Mouse (Mus musculus): ENCODE data around the gene Ptprt. TPM values are rescaled to one million over a fixed set of nuclear protein-coding genes. Genes with fewer than 3 reads are reported as not detected.

The Ptprt gene
- polyA plus RNA-seq, 1 experiment from 2014 or later: 2.3 TPM

DNA sequence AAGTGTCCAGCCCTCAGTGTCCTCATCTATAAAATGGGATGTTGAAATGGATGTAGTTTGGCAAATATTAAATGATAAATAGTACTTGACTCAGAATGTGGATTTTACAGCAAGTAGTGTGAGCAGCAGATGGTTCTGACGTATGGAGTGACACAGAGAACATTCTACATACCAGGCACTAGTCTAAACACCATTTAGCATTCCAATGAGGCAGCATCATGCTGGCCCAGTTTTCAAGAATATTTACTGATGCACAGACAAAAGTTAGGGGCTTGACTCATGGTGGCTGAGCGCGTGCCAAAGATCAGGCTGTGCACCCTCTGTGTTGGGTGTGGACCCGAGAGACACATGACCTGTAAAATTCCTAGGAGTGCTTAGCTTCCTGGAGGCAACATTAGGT, 378.3 kb downstream of the Ptprt start:
- no peaks in the 10 kb centered on the region for H3K36me3 ChIP-seq
- H3K9ac ChIP-seq (replicated peaks): no peak overlapping the region
- H3K27ac ChIP-seq (replicated peaks): no peak overlapping the region
- no peak overlapping the region for H3K4me2 ChIP-seq (replicated peaks)
- peaks cover 12% of the 10 kb centered on the region; the same call in 1 of the 2 replicates for H3K4me1 ChIP-seq
- peaks cover 6% of the 10 kb centered on the region; the same call in 1 of the 2 replicates for H3K9me3 ChIP-seq
- no peak overlapping the region for H3K4me3 ChIP-seq
- WGBS: 80% methylated on average over 4 of the region's 4 CpGs
- no peaks in the 10 kb centered on the region for H3K27me3 ChIP-seq
- ATAC-seq (ENCODE audit: low FRiP score, low read depth): no peak

DNA sequence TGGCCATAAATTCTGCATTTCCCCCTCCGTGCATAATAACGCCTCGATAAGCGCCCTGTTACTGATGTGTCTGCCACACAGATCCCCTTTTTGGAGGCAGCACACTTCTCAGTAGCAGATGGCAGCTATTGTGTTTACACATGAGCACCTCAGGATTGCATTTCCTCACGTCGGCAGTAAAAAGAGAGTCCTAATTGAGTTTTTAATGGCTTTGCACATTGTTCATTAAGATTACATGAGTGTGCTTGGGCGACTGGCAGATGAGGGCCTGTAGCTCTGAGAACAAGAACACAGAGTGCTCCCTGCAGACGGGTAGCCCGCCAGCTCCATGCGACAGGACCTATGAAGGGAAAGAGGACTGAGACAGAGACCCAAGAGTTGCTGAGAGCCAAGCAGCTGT, 378.8 kb downstream of the Ptprt start:
- H3K27ac ChIP-seq (replicated peaks): no peak overlapping the region
- no peak overlapping the region for H3K4me2 ChIP-seq (replicated peaks)
- peaks cover 12% of the 10 kb centered on the region; the same call in 1 of the 2 replicates for H3K4me1 ChIP-seq
- H3K9ac ChIP-seq (replicated peaks): no peak overlapping the region
- H3K36me3 ChIP-seq: no peaks in the 10 kb centered on the region
- H3K9me3 ChIP-seq: peaks cover 5% of the 10 kb centered on the region; the same call in 1 of the 2 replicates
- no peaks in the 10 kb centered on the region for H3K27me3 ChIP-seq
- ATAC-seq (ENCODE audit: low FRiP score, low read depth): peak; percentile 85
- H3K4me3 ChIP-seq: no peak overlapping the region
- WGBS: 41% methylated on average over 10 of the region's 10 CpGs

DNA sequence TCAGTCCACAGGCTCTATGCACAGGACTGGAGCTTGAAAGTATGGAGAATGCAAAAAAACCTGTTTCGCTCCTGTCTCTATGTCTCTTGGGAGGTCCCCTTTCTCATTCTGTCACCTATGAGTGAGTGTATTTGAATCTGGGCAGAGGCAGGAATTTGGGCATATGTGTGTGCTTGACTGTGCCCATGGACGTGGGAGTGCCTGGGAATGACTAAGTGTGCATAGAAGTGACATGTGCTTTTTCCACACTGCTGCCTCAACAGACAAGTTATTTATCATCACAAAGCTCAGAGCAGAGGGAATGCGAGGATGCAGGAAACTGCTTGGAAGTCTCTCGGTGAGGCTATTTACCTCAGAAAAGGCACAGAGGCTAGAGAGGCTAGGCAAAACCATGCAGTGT, 387.1 kb downstream of the Ptprt start:
- H3K9me3 ChIP-seq: no peaks in the 10 kb centered on the region
- H3K4me1 ChIP-seq: no peaks in the 10 kb centered on the region
- H3K27ac ChIP-seq (replicated peaks): no peak overlapping the region
- H3K36me3 ChIP-seq: no peaks in the 10 kb centered on the region
- no peaks in the 10 kb centered on the region for H3K27me3 ChIP-seq
- no peak for ATAC-seq (ENCODE audit: low FRiP score, low read depth)
- no peak overlapping the region for H3K4me2 ChIP-seq (replicated peaks)
- WGBS: 72% methylated on average over 4 of the region's 4 CpGs
- no peak overlapping the region for H3K4me3 ChIP-seq
- no peak overlapping the region for H3K9ac ChIP-seq (replicated peaks)

DNA sequence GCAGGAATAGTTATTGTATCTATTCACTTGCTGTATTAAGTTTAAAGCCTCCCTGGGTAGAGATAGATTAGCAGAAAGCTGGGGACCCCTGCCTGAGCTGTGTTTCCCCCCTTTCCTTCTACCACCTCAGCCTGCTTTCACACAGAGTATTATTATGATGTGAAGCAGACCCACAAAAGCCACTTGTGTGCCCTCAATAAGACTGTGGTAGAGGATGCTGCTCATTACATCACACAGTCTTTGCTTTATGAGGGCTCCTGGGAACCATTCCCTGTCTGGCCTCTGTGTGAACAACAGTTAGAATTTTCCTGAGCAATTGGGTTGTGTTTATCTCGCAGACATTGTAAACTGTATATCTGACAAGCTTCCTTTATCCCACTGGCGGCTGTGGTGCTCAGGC, 409.7 kb downstream of the Ptprt start:
- H3K4me3 ChIP-seq: no peak overlapping the region
- no peaks in the 10 kb centered on the region for H3K9me3 ChIP-seq
- H3K27ac ChIP-seq (replicated peaks): no peak overlapping the region
- no peak overlapping the region for H3K9ac ChIP-seq (replicated peaks)
- ATAC-seq (ENCODE audit: low FRiP score, low read depth): no peak
- 84% methylated on average over 2 of the region's 2 CpGs for WGBS
- no peaks in the 10 kb centered on the region for H3K36me3 ChIP-seq
- no peaks in the 10 kb centered on the region for H3K27me3 ChIP-seq
- H3K4me2 ChIP-seq (replicated peaks): no peak overlapping the region
- H3K4me1 ChIP-seq: no peaks in the 10 kb centered on the region

DNA sequence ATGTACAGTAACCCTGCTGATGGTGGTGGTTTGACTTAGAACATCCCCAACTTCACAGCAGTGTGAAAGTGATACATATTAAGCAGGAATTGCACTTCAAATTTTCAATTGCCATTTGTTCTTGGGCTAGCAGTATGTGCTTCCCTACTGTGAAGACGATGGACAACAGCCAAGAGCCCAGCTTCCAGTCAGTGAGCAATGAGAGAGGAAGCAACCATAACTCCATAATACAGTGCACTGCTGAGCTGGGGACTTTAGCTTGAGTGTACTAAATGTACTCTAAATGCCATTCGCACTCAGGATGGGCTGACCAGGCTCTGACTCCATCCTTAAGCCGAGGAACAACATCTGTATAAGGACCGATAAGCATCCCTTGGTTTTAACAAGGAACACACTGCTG, 412.7 kb downstream of the Ptprt start:
- Histone ChIP-seq H3K4me3 (no peak overlapping the region), H3K36me3 (no peaks in the 10 kb centered on the region), H3K27ac (replicated peaks) (no peak overlapping the region), H3K9me3 (no peaks in the 10 kb centered on the region), H3K9ac (replicated peaks) (no peak overlapping the region), H3K27me3 (no peaks in the 10 kb centered on the region), H3K4me1 (no peaks in the 10 kb centered on the region), H3K4me2 (replicated peaks) (no peak overlapping the region)
- WGBS: 87% methylated on average over 4 of the region's 4 CpGs
- ATAC-seq (ENCODE audit: low FRiP score, low read depth): no peak

DNA sequence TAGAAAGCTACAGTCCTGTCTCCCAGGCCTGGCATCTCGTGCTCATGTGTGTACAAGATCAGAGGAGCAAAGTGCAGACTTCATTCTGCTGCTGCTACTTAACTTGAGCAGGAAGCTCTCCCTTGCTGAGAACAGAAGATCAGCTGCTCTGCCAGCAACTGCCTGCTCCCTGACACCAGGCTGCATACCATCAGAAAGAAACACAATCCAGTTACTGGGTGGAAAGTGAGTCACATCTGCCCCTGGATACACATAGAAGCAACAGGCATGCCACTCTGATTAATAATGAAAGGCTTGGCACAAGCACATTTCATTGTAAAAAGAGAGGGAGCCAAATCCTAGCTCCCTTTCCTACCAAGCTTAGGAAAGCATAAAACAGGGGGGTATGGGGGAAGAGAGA, 438.5 kb downstream of the Ptprt start:
- no peaks in the 10 kb centered on the region for H3K27me3 ChIP-seq
- H3K9ac ChIP-seq (replicated peaks): no peak overlapping the region
- H3K4me1 ChIP-seq: no peaks in the 10 kb centered on the region
- H3K4me3 ChIP-seq: no peak overlapping the region
- H3K36me3 ChIP-seq: no peaks in the 10 kb centered on the region
- no peaks in the 10 kb centered on the region for H3K9me3 ChIP-seq
- 63% methylated on average over 1 of the region's 1 CpGs for WGBS
- no peak overlapping the region for H3K4me2 ChIP-seq (replicated peaks)
- no peak for ATAC-seq (ENCODE audit: low FRiP score, low read depth)
- H3K27ac ChIP-seq (replicated peaks): no peak overlapping the region

DNA sequence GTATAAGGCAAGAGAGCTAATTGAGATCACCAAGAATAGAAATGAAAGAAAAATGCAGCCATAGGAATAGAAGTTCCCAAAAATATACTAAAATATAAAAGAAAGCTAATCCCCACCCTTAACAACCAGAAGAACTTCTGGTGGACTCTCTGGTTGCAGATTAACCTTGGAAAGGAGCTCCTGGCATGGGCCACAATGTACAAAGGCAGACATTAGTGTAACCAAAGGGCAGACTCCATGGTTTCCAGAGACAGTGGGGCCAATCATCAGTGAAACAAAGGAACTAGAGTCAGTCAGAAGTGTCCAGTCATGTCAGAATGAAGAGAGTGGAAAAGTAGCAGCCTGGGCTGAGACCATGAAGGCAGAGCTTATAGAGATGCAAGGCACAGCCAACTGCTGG, 440.4 kb downstream of the Ptprt start:
- Histone ChIP-seq H3K27ac (replicated peaks) (no peak overlapping the region), H3K36me3 (no peaks in the 10 kb centered on the region), H3K27me3 (no peaks in the 10 kb centered on the region), H3K4me1 (no peaks in the 10 kb centered on the region), H3K4me3 (no peak overlapping the region), H3K9ac (replicated peaks) (no peak overlapping the region), H3K4me2 (replicated peaks) (no peak overlapping the region), H3K9me3 (no peaks in the 10 kb centered on the region)
- ATAC-seq (ENCODE audit: low FRiP score, low read depth): no peak

DNA sequence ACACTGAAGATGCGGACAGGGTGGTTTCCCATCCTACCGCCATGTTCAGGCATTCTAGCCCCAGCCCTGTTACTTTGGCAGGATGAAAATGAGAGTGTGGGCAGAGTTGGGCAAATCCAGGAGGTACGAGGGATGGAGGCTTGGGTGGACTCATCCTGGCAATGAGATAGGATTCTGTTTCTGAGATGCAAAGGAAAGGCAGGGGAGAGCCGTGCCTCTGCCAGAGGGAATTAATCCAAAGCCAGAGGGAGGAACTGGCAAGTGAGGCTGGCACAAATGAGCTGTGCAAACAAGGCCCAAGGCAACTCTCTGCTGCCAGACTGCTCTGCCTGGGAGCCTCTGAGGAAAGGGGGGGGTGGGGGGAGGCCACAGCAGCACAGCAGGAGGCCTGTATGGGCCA, 441.4 kb downstream of the Ptprt start:
- no peaks in the 10 kb centered on the region for H3K36me3 ChIP-seq
- H3K9me3 ChIP-seq: no peaks in the 10 kb centered on the region
- no peak for ATAC-seq (ENCODE audit: low FRiP score, low read depth)
- no peak overlapping the region for H3K27ac ChIP-seq (replicated peaks)
- H3K27me3 ChIP-seq: no peaks in the 10 kb centered on the region
- H3K4me3 ChIP-seq: no peak overlapping the region
- no peaks in the 10 kb centered on the region for H3K4me1 ChIP-seq
- H3K9ac ChIP-seq (replicated peaks): no peak overlapping the region
- 89% methylated on average over 4 of the region's 4 CpGs for WGBS
- no peak overlapping the region for H3K4me2 ChIP-seq (replicated peaks)

DNA sequence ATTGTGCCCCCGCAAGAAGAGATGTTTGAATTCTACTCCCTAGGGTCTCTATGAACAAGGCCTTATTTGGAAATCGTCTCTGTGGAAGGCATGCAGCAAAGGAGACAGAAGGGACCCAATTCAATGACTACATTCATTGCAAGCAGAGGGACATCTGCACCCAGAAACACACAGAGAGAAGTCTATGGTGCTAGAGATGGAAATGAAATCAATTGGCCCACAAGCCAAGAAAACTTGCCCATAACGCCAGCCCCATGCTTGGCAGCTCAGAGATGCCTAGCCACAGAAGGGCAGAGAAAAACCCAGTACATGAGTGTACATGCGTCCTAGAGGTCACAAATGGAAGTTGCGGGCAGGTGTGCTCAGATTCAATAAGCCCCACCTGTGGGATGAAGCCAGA, 443.1 kb downstream of the Ptprt start:
- Histone ChIP-seq H3K4me3 (no peak overlapping the region), H3K4me1 (no peaks in the 10 kb centered on the region), H3K27me3 (no peaks in the 10 kb centered on the region), H3K36me3 (no peaks in the 10 kb centered on the region), H3K27ac (replicated peaks) (no peak overlapping the region), H3K4me2 (replicated peaks) (no peak overlapping the region), H3K9ac (replicated peaks) (no peak overlapping the region), H3K9me3 (no peaks in the 10 kb centered on the region)
- 79% methylated on average over 5 of the region's 5 CpGs for WGBS
- no peak for ATAC-seq (ENCODE audit: low FRiP score, low read depth)

DNA sequence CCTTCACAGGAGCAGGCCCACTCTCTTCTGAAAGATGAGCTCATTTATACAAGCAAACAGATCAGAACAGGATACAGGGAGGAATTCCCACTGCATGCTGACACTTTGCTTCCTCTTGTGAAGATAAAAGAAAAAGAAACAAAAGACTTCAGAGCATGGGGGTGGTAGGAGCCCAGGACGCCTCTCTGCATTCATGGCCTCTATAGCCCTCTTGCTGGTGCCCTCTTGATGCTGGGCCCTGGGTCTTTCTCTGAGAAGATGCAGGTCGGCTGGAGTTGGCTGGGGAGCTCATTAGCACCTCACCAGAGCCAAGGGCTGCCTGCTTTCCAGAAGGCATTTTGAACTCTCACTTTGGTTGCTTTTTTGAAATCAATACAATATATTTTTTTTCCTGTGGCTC, 448.6 kb downstream of the Ptprt start:
- 6% methylated on average over 2 of the region's 2 CpGs for WGBS
- H3K4me2 ChIP-seq (replicated peaks): no peak overlapping the region
- no peak overlapping the region for H3K4me3 ChIP-seq
- H3K9ac ChIP-seq (replicated peaks): no peak overlapping the region
- no peaks in the 10 kb centered on the region for H3K9me3 ChIP-seq
- no peak for ATAC-seq (ENCODE audit: low FRiP score, low read depth)
- no peak overlapping the region for H3K27ac ChIP-seq (replicated peaks)
- no peaks in the 10 kb centered on the region for H3K27me3 ChIP-seq
- H3K36me3 ChIP-seq: no peaks in the 10 kb centered on the region
- 0 out of 2 replicates have a peak, but pooled peaks cover 3% of the 10 kb centered on the region for H3K4me1 ChIP-seq

DNA sequence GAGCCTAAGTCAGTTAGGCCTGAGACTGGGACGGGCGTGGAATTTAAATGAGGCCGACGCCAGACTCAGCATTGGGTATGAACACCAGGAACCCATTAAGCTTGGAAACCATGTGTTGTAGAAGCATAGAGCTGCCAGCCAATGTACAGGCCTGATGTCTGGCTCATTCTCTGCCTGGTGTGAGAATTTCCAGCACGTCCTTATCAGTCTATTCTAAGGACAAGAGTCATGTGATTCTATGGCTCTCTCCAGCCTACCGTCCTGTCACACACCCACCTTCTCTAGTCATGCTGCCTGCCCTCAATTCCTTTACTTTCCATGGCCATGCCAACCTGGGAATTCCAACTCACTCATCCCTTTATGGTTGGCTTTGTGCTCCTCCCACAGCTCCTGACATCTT, 450.4 kb downstream of the Ptprt start:
- 93% methylated on average over 6 of the region's 6 CpGs for WGBS

DNA sequence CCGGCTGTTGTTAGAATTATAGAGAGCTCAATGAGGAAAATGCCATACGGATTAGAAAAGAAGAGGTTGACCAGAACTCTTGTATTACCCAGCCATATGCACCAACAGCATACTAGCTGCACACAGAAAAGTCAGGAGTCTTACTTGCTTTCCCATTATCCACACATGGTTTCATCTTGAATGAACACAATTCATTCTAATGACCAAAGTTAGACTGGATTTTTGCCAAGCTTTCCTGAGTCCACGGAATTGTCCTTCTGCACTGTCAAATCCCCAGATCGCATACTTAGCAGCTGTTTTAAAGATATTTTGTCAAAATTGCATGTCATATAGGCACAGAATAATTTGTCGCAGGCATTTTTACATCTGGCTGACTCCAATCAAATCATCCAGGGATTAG, 463.6 kb downstream of the Ptprt start:
- no peak overlapping the region for H3K9ac ChIP-seq (replicated peaks)
- no peak for ATAC-seq (ENCODE audit: low FRiP score, low read depth)

More for the DNA sequence above, 450.4 kb downstream of the Ptprt start:
- Histone ChIP-seq H3K27me3 (no peaks in the 10 kb centered on the region), H3K36me3 (no peaks in the 10 kb centered on the region), H3K4me3 (no peak overlapping the region), H3K4me2 (replicated peaks) (no peak overlapping the region), H3K27ac (replicated peaks) (no peak overlapping the region), H3K9me3 (no peaks in the 10 kb centered on the region), H3K4me1 (0 out of 2 replicates have a peak, but pooled peaks cover 3% of the 10 kb centered on the region), H3K9ac (replicated peaks) (no peak overlapping the region)
- no peak for ATAC-seq (ENCODE audit: low FRiP score, low read depth)

More for the DNA sequence above, 463.6 kb downstream of the Ptprt start:
- Histone ChIP-seq H3K36me3 (no peaks in the 10 kb centered on the region), H3K4me3 (no peak overlapping the region), H3K27me3 (no peaks in the 10 kb centered on the region), H3K4me1 (no peaks in the 10 kb centered on the region), H3K27ac (replicated peaks) (no peak overlapping the region), H3K4me2 (replicated peaks) (no peak overlapping the region), H3K9me3 (no peaks in the 10 kb centered on the region)
- WGBS: 85% methylated on average over 5 of the region's 5 CpGs
